Mouse (Mus musculus) intestine, embryonic 16.5 days (tissue): ENCODE data around the gene Lhx9. TPM values are rescaled to one million over a fixed set of nuclear protein-coding genes. Genes with fewer than 3 reads are reported as not detected.

Experiments
- ATAC-seq: fragments of 200-750 bp; cut with Nextera tagmentation; 2 replicates; pipeline ENCODE4 v1.8.0; 2017; ENCODE audit warnings: moderate TSS enrichment, moderate library complexity
- H3K27ac ChIP-seq: fragments of 300-500 bp; sonication (generic); 2 replicates; pipeline ENCODE4 v1.5.1; 2014; ENCODE audit warnings: mild to moderate bottlenecking, low read length
- H3K27me3 ChIP-seq: fragments of 300-500 bp; sonication (generic); replicated peaks from 2 replicates; pipeline ENCODE4 v1.6.1; 2014; ENCODE audit warnings: low read length, control low read depth, mixed read lengths; ENCODE audit not compliant: control insufficient read depth, insufficient read depth
- H3K36me3 ChIP-seq: fragments of 300-500 bp; sonication (generic); 2 replicates; pipeline ENCODE4 v1.6.1; 2014; ENCODE audit warnings: low read length, control low read depth; ENCODE audit not compliant: control insufficient read depth, insufficient read depth
- H3K4me1 ChIP-seq: fragments of 300-500 bp; sonication (generic); 2 replicates; pipeline ENCODE4 v1.6.1; 2014; ENCODE audit warnings: low read length, control low read depth, mixed read lengths; ENCODE audit not compliant: control insufficient read depth, insufficient read depth
- H3K4me2 ChIP-seq: fragments of 300-500 bp; sonication (generic); 2 replicates; pipeline ENCODE4 v1.6.1; 2014; ENCODE audit warnings: low read depth, low read length, control low read depth
- H3K4me3 ChIP-seq: fragments of 300-500 bp; sonication (generic); 2 replicates; pipeline ENCODE4 v1.5.1; 2014; ENCODE audit warnings: mild to moderate bottlenecking, low read length
- H3K9ac ChIP-seq: fragments of 300-500 bp; sonication (generic); 2 replicates; pipeline ENCODE4 v1.6.1; 2014; ENCODE audit warnings: low read depth, low read length
- H3K9me3 ChIP-seq: fragments of 300-500 bp; sonication (generic); 2 replicates; pipeline ENCODE4 v1.6.1; 2016; ENCODE audit warnings: low read length, control low read depth; ENCODE audit not compliant: control insufficient read depth
- WGBS: fragments of 180-500 bp; shearing (Covaris S2); extraction: QIAGEN DNeasy Blood & Tissue Kit; methylation state at CpG from one replicate; pipeline ENCODE4 v1.1.7; 2014; 5-methylcytosine and 5-hydroxymethylcytosine counted together
- polyA plus RNA-seq: library from polyadenylated mRNA; unstranded; fragments of >200 nt; fragmentation: Nextera tagmentation; extraction: Ambion mirVana; gene quantifications from 2 replicates; pipeline ENCODE4 v1.2.1, GENCODE M21; 2015

Lhx9 gene
- polyA plus RNA-seq, 1 experiment from 2014 or later = 0.06 TPM

GRCm38 (mm10) chr1:138822985-138823322 is 25.4 kb downstream of the Lhx9 start:
- Histone ChIP-seq H3K9me3 (no peaks in the 10 kb centered on the region), H3K27ac (no peak overlapping the region), H3K36me3 (no peaks in the 10 kb centered on the region), H3K4me1 (no peaks in the 10 kb centered on the region), H3K27me3 (no peaks in the 10 kb centered on the region), H3K4me2 (no peak overlapping the region), H3K4me3 (no peak overlapping the region), H3K9ac (no peak overlapping the region)
- 83% methylated on average over 1 of the region's 1 CpGs for WGBS
- ATAC-seq = no peak

- no peak overlapping the region for H3K27ac ChIP-seq
- H3K9me3 ChIP-seq = no peaks in the 10 kb centered on the region
- no peaks in the 10 kb centered on the region for H3K4me1 ChIP-seq
- no peaks in the 10 kb centered on the region for H3K36me3 ChIP-seq
- no peak for ATAC-seq
- H3K27me3 ChIP-seq = no peaks in the 10 kb centered on the region
- no peak overlapping the region for H3K4me3 ChIP-seq
- WGBS = 90% methylated on average over 7 of the region's 7 CpGs
- no peak overlapping the region for H3K4me2 ChIP-seq
- no peak overlapping the region for H3K9ac ChIP-seq
Observed at GRCm38 (mm10) chr1:138822255-138822984, 26.0 kb downstream of the Lhx9 start.

DNA sequence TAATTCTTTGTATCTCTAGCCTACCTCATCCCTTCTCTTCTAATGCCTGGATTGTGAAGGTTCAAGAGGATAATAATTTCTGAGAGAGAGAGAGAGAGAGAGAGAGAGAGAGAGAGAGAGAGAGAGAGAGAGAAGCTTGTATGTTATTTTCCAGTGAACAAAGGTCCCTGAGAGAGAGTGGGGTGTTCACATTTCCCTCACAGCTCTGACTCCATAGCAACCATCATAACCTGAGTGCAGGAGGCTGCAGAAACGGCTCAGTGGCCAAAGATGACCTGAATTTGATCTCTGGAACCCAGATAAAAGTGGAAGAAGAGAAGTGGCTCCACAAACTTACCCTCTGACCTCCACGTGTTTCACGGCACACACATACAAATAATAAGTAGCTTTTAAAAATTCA is 46.6 kb downstream of the Lhx9 start:
- Histone ChIP-seq H3K27ac (no peak overlapping the region), H3K4me2 (no peak overlapping the region), H3K9ac (no peak overlapping the region), H3K4me1 (no peaks in the 10 kb centered on the region), H3K36me3 (no peaks in the 10 kb centered on the region), H3K9me3 (no peaks in the 10 kb centered on the region), H3K27me3 (no peaks in the 10 kb centered on the region), H3K4me3 (no peak overlapping the region)
- ATAC-seq = no peak
- 41% methylated on average over 3 of the region's 3 CpGs for WGBS

DNA sequence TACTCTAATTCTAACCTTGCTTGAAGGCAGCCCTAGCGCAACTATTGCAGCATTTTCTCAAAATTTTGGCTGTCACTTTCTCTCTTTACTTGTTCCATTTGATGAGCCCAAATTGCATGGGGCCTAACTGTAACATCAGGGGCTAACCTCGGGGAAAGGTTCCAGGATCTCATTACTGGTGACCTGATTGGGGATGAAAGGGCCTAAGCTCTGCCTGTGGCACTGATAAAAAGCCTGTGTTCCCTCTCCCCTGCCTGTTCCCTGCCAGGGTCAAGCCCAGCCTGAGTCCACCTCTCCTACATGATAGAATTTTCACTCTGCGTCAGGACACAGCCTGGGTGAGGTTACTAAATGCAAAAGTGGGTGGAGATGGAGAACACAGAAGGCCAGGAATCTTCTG is 47.1 kb downstream of the Lhx9 start:
- Histone ChIP-seq H3K9me3 (no peaks in the 10 kb centered on the region), H3K27ac (no peak overlapping the region), H3K9ac (no peak overlapping the region), H3K4me3 (no peak overlapping the region), H3K4me1 (no peaks in the 10 kb centered on the region), H3K27me3 (no peaks in the 10 kb centered on the region), H3K36me3 (no peaks in the 10 kb centered on the region), H3K4me2 (no peak overlapping the region)
- ATAC-seq = no peak
- 68% methylated on average over 3 of the region's 3 CpGs for WGBS

- Histone ChIP-seq H3K9me3 (no peaks in the 10 kb centered on the region), H3K4me2 (no peak overlapping the region), H3K36me3 (no peaks in the 10 kb centered on the region), H3K9ac (no peak overlapping the region), H3K27ac (no peak overlapping the region), H3K4me1 (no peaks in the 10 kb centered on the region), H3K27me3 (no peaks in the 10 kb centered on the region), H3K4me3 (no peak overlapping the region)
- no peak for ATAC-seq
Observed at GRCm38 (mm10) chr1:138799692-138800314, 48.6 kb downstream of the Lhx9 start.

- H3K4me2 ChIP-seq = no peak overlapping the region
- no peaks in the 10 kb centered on the region for H3K4me1 ChIP-seq
- H3K36me3 ChIP-seq = no peaks in the 10 kb centered on the region
- 88% methylated on average over 5 of the region's 5 CpGs for WGBS
- H3K4me3 ChIP-seq = no peak overlapping the region
- H3K9ac ChIP-seq = no peak overlapping the region
- H3K27ac ChIP-seq = no peak overlapping the region
- no peaks in the 10 kb centered on the region for H3K9me3 ChIP-seq
- H3K27me3 ChIP-seq = no peaks in the 10 kb centered on the region
- no peak for ATAC-seq
Observed at GRCm38 (mm10) chr1:138798110-138798509, 50.3 kb downstream of the Lhx9 start.

DNA sequence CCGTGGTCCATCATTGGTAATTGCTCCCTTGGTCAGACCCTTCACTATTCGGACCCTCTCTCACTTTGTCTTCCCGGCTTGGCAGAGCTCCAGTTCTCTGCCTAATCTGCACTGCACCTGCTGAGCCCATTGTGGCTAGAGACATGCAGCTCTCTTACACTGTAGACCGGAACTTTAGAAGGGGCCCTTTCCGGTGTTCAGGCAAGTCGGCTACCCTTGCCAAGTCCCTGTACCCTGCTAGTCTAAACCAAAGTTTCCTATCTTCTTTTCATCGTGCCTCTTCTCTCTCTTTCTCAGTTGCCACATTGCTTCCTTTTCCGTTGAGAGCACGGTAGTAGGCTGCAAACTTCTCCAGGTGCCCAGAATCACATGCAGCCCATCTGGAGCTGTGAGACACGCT is 62.5 kb downstream of the Lhx9 start:
- no peak overlapping the region for H3K4me3 ChIP-seq
- no peak overlapping the region for H3K9ac ChIP-seq
- no peak overlapping the region for H3K4me2 ChIP-seq
- ATAC-seq = no peak
- no peaks in the 10 kb centered on the region for H3K36me3 ChIP-seq
- no peaks in the 10 kb centered on the region for H3K27me3 ChIP-seq
- H3K9me3 ChIP-seq = no peaks in the 10 kb centered on the region
- H3K27ac ChIP-seq = no peak overlapping the region
- no peaks in the 10 kb centered on the region for H3K4me1 ChIP-seq
- WGBS = 78% methylated on average over 10 of the region's 10 CpGs

GRCm38 (mm10) chr1:138784019-138784418 is 64.4 kb downstream of the Lhx9 start:
- no peak overlapping the region for H3K4me3 ChIP-seq
- no peak overlapping the region for H3K4me2 ChIP-seq
- H3K27me3 ChIP-seq = no peaks in the 10 kb centered on the region
- H3K4me1 ChIP-seq = no peaks in the 10 kb centered on the region
- ATAC-seq = no peak
- H3K9ac ChIP-seq = no peak overlapping the region
- no peaks in the 10 kb centered on the region for H3K36me3 ChIP-seq
- H3K27ac ChIP-seq = no peak overlapping the region
- no peaks in the 10 kb centered on the region for H3K9me3 ChIP-seq
- WGBS = 79% methylated on average over 5 of the region's 5 CpGs
